Mouse (Mus musculus): ENCODE results near the gene Adtrp.

GRCm38 (mm10) chr13:41844071-41844470 lies 3.4 kb downstream of the Adtrp start:
- TF ChIP-seq POLR2A (IDR thresholded peaks at IDR 0.05; ENCODE audit: insufficient read depth, low read depth, low read length) (no peak), CTCF (IDR thresholded peaks at IDR 0.05; ENCODE audit: insufficient read depth, low read depth, low read length) (no peak)

All from olfactory bulb, adult 2 months (tissue).